Mouse (Mus musculus) thymus, postnatal 25 days (tissue): ENCODE data around the gene Polr2a.
"Not testable (repeated sequence)": the region's sequence is repeated elsewhere in the genome, so short reads cannot be mapped to it uniquely, and the experiment has no call there.

Source experiments
- DNase-seq: peaks from one replicate; pipeline ENCODE4 v3.0.0; 2022

Gene Polr2a

GRCm38 (mm10) chr11:69703381-69703780, 55.1 kb downstream of the Polr2a start:
- not testable (repeated sequence) for DNase-seq

DNA sequence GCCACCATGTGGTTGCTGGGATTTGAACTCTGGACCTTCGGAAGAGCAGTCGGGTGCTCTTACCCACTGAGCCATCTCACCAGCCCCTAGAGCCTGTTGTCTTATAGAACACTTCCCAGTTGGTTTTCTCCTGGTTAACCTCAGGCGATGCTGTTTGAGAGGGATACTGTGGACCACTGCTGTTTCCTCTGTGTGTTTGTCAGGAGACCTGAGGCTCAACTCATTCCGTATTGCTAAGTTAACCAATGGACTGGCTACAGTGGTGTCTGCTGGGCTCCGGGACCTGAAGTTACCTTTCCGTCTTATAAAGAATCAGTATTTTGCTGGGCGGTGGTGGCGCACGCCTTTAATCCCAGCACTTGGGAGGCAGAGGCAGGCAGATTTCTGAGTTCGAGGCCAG, 55.6 kb downstream of the Polr2a start:
- DNase-seq, result not testable (repeated sequence)

- no peak for DNase-seq
These were observed 58.8 kb downstream of the Polr2a start for GRCm38 (mm10) chr11:69699595-69699994.

- no peak for DNase-seq
These were observed 59.9 kb downstream of the Polr2a start for GRCm38 (mm10) chr11:69698574-69698973.

GRCm38 (mm10) chr11:69697396-69697795, 61.0 kb downstream of the Polr2a start:
- DNase-seq, result no peak

GRCm38 (mm10) chr11:69695361-69696181, 62.9 kb downstream of the Polr2a start, which contains the start of the genes Tnfsf12 and Tnfsfm13:
TSS of gene Tnfsf12 (minus strand) at chr11:69695849.
TSS of gene Tnfsfm13 (minus strand) at chr11:69696098.
- DNase-seq, result no peak

GRCm38 (mm10) chr11:69695046-69695360, 63.4 kb downstream of the Polr2a start:
- DNase-seq, result no peak

GRCm38 (mm10) chr11:69693421-69693965, 64.9 kb downstream of the Polr2a start:
- DNase-seq, result no peak

DNA sequence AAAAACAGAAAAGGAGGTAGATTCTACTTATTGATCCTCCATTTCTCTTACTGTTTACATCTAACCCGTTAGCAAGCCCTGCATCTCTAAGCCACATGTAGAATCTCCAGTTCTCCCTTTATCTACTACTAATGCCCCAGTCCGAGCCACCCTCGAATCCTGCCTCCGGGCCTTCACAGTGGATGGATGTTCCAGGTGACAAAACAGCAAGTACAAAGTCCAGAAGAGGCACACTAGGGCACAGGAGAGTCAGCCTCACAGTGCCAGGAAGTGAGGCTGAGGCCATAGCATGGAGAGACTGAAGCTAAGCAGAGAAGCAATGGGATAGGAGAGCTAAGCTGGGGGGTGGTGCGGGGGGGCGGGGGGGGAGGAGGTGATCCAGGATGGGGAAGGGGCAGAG, 65.6 kb downstream of the Polr2a start:
- no peak for DNase-seq

GRCm38 (mm10) chr11:69692196-69692811, 66.1 kb downstream of the Polr2a start:
- DNase-seq, result no peak

GRCm38 (mm10) chr11:69689891-69690290, 68.5 kb downstream of the Polr2a start:
- DNase-seq, result no peak

GRCm38 (mm10) chr11:69687061-69687460, 71.4 kb downstream of the Polr2a start:
- no peak for DNase-seq

- no peak for DNase-seq
These were observed 72.1 kb downstream of the Polr2a start for GRCm38 (mm10) chr11:69686377-69686776.

DNA sequence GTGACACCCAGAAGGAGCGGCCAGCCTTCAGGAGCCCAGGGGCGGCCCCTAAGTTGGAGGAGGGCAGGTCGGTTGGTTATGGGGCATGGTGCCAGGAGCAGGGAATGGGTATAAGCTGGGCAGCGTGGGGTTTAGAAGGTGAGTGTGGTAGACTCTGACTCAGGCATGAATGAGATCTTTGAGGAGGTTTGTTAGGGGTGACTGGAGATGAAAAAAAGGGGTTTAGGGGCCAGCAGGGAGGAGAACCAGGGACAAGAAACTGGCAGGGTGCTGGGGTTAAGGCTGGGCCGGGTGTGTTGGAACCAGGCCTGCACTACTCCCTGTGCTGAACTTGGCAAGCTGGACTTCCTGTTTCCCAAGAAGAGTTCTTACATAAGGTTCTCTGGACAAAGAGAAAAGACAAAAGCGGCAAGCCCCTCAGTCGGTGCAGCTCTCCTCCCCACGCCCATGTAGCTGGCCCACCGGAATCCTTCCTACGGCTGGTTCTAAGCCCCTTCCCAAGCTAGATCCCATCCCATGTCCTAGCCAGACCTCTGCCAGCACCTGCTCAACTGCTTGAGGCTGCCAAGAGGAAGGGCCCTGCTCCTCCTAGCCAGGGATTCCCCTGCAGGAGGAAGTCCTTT, 72.8 kb downstream of the Polr2a start, which contains the start of gene Tnfsf13:
Gene Tnfsf13, minus strand, starts transcription at position 259 of the 623 bp plus-strand sequence.
- no peak for DNase-seq

GRCm38 (mm10) chr11:69684936-69685335, 73.5 kb downstream of the Polr2a start:
- no peak for DNase-seq

DNA sequence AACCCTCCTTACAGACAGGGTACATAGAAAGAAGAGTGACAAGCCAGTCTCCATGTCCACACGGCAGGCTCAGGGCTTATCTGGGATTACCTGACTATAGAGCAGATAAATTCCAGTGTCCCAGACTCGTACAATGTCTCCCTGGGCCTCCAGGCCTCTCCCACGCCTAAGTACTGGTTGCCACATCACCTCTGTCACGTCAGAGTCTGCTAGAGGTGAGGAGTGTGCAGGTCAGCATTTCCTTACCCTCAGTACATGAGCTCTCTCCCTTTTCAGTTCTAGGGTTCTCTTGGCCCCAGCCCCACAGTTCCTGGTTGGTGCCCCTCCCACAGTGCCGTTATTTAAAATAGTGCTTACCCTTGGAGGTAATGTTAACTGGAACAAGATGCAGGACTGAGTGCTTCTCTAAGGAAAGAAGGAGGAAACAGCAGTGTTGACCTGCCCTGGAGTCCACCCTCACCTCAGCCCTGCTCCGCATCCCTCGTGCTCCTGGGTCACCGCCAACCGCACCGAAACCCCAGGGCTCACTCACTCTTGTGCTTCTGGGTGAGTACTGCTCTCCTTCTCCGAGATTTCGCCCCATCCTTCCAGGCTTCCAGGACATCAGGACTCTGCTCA, 74.2 kb downstream of the Polr2a start:
- no peak for DNase-seq
